ENCODE assay signal across 7 mouse cellular contexts in the genomic region with DNA sequence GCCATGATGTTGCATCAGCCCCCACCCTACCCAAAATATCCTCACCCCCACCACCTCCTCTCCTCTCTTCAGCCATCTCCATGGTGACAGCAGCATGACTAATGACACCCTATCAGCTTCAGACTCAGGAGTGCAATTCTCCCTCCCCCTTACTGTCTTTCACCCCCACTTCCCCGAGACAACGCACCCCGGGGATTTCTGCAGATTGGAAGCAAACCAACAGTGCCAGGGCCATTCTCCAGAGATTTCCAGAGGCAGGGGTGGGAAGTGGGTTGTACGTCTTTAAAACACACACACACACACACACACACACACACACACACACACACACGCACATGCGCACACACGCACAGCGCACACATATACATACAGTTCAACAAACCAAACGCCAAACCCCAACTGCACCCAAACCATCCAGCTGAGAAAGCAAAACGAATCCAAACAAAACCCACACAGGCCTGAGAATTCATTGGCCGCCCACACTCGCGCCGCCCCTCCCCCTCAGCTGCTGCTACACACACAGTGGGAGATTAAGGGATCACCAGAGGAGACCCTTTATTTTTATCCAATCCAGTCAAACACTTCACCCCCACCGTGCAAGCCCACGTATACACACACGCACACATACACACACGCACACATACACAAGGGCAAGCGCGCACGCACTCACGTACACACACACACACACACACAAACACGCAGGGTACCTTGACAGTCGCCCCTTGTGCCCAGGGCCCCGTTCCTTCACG. TPM values are rescaled to one million over a fixed set of nuclear protein-coding genes. Genes with fewer than 3 reads are reported as not detected.
DNase-seq lines count a peak whose midpoint lies in the region; ATAC-seq lines count a peak whose summit lies in the region.

No protein-coding gene starts in this region.

- peak; percentile 39 for ATAC-seq in frontal cortex, adult (ENCODE audit: low TSS enrichment)
- peak; percentile 64 for ATAC-seq in hindbrain, embryonic 11.5 days (ENCODE audit: low FRiP score)

- H3K4me2 ChIP-seq in hindbrain, embryonic 11.5 days (replicated peaks; ENCODE audit: low read depth, low read length), result peak overlapping the region; percentile 80

- no peaks in the 10 kb centered on the region for H3K36me3 ChIP-seq in hindbrain, embryonic 11.5 days (ENCODE audit: control insufficient read depth, insufficient read depth, low read length)

- peak; percentile 38 for DNase-seq in T-cell, adult 2 months (ENCODE audit: low spot score)
- peak; percentile 81 for DNase-seq in cerebellum, adult 9-10 months
- peak; percentile 82 for DNase-seq in hindbrain, embryonic 11.5 days (ENCODE audit: low spot score)
- DNase-seq in layer of hippocampus, postnatal 14 days (ENCODE audit: low spot score in 2 of 2), result peak; percentile 80 to 82
- peak; percentile 82 for DNase-seq in lung, postnatal 10 days
- peak; percentile 79 to 88 for DNase-seq in right cerebral cortex, postnatal 36 days (ENCODE audit: low spot score in 2 of 2)

- no peaks in the 10 kb centered on the region for H3K9me3 ChIP-seq in hindbrain, embryonic 11.5 days (ENCODE audit: control insufficient read depth, low read length)

- peaks cover 31% of the 10 kb centered on the region for H3K4me1 ChIP-seq in hindbrain, embryonic 11.5 days (replicated peaks; ENCODE audit: control insufficient read depth, insufficient read depth, low read length)

- H3K4me3 ChIP-seq in hindbrain, embryonic 11.5 days (ENCODE audit: low read depth, low read length), result peak overlapping the region; percentile 78

- H3K27ac ChIP-seq in hindbrain, embryonic 11.5 days (ENCODE audit: low read depth, low read length), result peak overlapping the region; percentile 97

- WGBS in hindbrain, embryonic 11.5 days, result 2% methylated on average over 26 of the region's 26 CpGs

- H3K9ac ChIP-seq in hindbrain, embryonic 11.5 days (ENCODE audit: low read depth, low read length), result peak overlapping the region; percentile 93

- no peaks in the 10 kb centered on the region for H3K27me3 ChIP-seq in hindbrain, embryonic 11.5 days (ENCODE audit: control insufficient read depth, insufficient read depth, low read length)

RNA-seq across cellular contexts. Expression of a gene that starts 18.2 kb away (rescaled TPM):
- 45.3 and 55.6 TPM in 2 replicates for polyA plus RNA-seq in hindbrain, embryonic 11.5 days (2014; fragmentation: Nextera tagmentation; extraction: Ambion mirVana)
- 100 to 1,000 TPM in 1 of 2 experiments, 10 to 100 TPM in 1; 97.1 to 102 TPM for total RNA-seq in layer of hippocampus, postnatal 14 days (2021)

Comparison
In these comparisons a context has a peak if more than half of its experiments do, and no peak if none do; other contexts are left out.
1. Peak in every context shown above with its lines: DNase-seq, ATAC-seq, H3K4me3 ChIP-seq and H3K27ac ChIP-seq.